Mouse (Mus musculus) ovary, adult 18-20 months (tissue): ENCODE data around the gene Senp3.
"Not testable (repeated sequence)": the region's sequence is repeated elsewhere in the genome, so short reads cannot be mapped to it uniquely, and the experiment has no call there.

Experiments
- DNase-seq: peaks from one replicate; pipeline ENCODE4 v3.0.0; 2022; ENCODE audit warnings: low spot score, mixed read lengths

Gene Senp3

DNA sequence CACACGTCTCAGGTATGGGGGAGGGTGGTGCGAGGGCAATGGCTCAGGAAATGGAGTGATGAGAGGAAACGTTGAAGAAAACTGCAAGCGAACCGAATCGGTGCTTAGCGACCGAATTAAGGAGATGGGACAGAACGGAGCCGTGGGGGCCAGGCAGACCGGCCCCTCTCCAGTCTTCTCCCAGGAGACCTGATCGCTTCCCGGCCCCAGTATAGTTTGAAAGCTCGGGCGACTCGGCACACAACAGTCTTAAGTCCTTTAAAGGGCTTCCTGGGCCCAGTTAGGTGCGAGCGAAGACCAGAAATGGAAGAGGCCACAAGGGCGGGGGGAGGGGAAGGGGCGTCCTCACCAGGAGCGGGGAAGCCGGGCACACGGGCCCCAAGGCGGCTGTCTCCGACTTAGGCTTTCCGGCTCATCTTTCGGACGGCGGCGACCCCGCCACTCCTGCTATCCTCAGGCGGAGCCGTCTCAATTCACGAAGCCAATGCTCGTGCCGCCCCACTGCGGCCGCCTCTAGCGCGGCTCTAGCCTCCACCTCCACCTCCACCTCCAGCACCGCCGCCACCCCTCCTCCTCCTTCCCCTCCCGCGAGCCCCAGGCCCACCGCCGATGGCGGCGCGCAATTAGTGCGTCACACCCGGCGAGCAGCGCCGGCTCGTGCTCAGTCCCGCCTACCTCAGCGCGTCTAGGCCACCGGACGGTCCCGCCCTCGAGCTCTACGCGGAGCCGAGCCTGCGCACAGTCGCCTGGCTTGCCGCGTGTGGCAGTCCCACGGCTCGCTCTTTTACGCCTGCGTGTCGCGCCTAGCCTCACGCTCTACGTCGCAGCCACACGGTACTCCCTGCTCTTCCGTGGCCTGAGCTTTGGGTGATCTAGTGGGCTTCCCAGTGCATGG is at the start of gene Senp3:
Gene Senp3 (minus strand): TSS at position 771 of the 895 bp plus-strand sequence.
- peak; percentile 95 for DNase-seq

DNA sequence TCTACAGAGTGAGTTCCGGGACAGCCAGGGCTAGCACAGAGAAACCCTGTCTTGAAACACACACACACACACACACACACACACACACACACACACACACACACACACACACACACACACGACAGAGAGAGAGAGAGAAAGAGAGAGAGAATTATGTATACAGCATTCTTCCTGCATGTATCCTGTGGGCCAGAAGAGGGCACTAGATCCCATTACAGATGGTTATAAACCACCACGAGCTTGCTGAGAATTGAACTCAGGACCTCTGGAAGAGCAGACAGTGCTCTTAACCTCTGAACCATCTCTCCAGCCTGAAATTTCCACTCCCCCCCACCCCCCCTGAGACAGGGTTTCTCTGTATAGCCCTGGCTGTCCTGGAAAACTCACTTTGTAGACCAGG is 49.5 kb upstream of the Senp3 start:
- DNase-seq = not testable (repeated sequence)

DNA sequence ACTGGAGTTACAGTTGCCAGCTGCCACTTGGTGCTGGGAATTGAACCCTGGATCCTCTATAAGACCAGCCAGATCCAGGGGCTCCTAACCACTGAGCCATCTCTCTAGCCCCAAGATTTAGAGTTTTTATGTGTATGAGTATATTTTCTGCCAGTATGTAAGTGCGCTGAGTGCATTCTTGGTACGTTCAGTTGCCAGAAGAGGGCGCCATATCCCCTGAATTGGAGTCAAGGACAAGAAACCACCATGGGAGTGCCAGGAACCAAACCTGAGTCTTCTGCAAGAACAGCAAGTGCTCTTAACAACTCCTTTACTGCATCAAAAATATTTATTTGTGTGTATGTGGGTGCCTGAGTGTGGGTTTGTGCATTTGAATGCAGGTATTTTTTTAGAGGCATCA is 47.2 kb upstream of the Senp3 start:
- no peak for DNase-seq

DNA sequence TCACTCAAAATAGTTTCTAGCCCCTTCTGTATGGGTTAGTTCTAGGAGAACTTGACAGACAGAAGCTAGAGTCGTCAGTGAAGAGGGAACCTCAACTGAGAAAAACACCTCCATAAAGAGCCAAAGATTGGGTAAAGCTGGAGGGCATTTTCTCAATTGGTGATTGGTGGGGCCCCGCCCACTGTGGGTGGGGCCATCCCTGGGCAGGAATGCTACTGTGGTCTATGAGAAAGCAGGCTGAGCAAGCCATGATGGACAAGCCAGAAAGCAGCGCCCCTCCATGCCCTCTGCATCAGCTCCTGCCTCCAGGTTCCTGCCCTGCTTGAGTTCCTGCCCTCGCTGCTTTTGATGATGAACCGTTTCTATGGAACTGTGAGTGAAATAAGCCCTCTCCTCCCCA is 44.1 kb upstream of the Senp3 start:
- DNase-seq = no peak

DNA sequence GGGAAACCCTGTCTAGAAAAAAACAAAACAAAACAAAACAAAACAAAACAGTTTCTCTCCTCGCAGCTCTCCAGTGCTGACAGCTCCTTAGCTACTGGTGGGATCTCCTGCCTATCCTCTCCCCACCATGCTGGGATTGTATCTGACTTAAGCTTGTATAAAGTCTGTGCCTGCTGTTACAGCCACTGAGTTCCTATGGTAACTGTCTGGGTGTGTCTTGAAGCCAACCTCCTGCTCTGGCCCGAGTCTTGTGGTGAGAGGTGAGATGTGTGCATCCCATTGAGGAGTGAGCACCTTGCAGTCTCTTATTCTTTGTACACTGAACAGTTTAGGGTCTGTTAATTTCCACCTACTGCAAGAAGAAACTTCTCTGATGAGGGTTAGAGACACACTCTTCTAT is 41.2 kb upstream of the Senp3 start:
- no peak for DNase-seq

DNA sequence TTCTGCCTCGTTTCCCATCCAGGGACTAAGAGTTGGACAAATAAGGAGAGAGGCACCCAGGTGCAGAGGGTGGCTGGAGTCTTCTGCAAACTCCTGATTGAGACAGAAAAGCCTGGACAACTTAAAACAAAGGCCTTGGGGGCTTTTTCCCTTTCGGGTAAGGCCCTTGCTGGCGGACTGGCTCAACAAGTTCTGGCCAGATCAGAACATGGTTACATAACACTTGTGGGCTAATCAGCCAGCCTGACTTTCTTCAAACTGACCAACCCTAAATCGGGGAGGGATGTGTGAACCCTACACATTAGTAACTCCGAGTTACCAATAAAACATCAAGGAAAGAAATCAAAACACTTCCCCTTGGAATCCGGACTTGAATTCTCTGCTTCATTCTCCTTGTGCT is 39.0 kb upstream of the Senp3 start:
- DNase-seq = no peak

DNA sequence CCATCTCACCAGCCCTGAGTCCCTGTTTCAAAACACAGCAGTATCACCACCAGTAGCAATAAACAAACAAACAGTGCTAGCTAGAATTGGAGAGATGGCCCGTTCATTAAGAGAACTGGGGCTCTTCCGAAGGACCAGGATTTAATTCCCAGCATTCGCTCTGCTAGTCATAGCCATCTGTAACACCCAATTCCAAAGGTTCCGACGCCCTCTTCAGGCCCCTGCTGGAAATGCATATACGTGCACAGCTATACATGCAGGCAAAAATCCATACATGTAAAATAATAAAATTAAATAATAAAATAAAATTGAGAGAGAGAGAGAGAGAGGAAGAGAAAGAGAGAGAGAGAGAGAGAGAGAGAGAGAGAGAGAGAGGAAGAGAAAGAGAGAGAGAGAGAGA is 37.5 kb upstream of the Senp3 start:
- DNase-seq = no peak

DNA sequence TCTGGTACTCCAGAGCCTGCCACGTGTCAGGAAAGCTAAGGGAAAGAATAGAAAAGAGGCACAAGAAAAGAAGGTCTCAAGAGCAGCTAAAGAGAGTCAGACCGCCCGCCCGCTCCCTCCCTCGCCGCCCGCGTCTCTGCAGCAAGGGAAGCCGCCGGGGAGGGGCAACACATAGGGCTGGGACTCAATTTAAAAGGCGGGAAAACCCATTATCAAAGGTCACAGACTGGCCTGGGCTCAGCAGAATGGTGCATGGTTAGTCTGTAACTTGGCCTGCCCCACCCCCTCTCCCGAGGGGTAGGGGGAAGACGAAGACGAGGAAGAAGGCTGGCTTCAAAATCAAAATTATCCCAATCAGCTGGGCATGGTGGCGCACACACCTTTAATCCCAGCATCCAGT is 36.8 kb upstream of the Senp3 start:
- DNase-seq = no peak

DNA sequence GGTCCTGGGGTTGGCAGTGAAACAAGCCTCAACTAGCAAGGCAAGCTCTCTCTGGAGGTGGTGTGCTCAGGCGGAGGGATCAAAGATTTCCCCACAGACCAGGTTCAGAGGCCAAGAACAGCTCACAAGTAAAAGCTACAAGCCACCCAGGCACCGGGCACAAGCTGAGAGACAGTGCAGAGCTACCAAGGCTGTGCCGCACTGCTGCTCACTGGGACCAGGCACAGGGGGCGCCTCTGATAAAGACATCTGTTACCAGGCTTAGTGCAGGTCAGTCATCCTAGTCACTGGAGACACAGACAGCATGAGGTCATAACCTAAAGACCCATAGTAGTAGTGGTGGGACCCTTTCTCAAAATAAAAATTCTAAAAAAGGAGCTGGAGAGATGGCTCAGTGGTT is 35.1 kb upstream of the Senp3 start:
- no peak for DNase-seq

DNA sequence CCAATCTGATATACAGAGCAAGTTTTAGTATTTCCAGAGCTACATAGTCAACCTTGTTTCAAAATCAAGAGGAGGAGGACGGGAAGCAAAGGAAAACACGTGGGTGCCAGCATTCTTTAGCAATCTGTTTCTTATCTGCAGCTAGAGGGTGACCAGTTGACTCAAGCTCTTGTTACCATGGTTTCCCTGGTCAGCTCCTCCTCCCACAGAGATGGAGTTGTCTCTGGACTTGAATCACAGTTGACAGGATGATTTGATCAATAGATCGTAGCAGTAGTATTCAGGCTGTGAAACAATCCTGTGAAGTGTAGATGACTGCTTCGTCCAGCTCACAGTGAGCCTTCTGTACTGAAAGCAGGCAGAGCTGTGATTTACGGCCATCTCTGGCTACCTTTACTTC is 34.0 kb upstream of the Senp3 start:
- DNase-seq = peak; percentile 72

DNA sequence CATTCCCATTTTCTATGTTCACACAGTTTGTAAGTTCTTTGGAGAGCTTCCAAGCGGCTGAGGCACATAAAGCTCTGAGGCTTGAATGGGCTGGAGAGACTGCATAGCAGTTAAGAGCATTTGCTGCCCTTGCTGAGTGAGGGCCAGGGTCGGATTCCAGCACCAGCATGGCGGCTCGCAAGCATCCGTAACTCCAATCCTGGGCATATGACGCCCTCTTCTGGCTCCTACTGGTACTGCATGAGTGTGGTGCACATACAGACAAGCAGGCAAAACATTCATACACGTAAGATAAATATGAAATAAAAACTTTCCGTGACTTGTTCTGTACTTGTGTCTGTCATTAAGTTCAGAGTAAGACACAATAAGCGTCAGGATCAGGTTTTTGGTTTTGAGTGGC is 33.6 kb upstream of the Senp3 start:
- no peak for DNase-seq

DNA sequence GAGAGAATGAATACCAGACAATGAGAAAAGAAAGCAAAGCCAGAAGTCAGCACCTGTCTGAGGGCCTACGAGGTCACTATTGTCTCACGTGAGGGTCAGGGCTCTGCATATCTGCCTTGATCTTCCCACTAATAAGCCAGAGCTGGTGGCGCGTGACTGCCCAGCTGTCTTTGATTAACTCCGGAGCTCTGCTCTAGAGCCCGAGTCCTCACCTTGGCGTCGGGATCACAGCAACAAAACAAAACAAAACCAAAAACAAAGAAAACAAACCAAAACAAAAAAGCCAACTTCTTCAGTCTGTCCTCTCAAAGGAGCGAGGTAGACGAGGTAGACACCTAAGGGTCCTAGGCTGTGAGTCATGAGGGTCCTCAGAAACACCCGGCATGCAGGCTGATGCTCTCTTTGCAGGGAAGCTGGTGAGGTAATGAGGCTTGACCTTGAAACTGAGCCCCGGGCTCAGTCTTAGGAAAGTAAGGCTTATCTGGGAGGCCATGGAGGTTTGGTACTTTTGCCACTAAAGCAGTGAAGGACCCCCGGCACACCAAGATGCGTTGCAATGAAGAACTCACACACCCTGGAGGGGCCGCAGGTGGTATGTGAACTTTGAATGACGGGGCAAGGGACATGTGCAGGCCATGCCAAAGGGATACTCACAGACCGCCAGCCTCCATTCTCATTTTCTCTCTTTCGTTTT is 32.9 kb upstream of the Senp3 start:
- no peak for DNase-seq

DNA sequence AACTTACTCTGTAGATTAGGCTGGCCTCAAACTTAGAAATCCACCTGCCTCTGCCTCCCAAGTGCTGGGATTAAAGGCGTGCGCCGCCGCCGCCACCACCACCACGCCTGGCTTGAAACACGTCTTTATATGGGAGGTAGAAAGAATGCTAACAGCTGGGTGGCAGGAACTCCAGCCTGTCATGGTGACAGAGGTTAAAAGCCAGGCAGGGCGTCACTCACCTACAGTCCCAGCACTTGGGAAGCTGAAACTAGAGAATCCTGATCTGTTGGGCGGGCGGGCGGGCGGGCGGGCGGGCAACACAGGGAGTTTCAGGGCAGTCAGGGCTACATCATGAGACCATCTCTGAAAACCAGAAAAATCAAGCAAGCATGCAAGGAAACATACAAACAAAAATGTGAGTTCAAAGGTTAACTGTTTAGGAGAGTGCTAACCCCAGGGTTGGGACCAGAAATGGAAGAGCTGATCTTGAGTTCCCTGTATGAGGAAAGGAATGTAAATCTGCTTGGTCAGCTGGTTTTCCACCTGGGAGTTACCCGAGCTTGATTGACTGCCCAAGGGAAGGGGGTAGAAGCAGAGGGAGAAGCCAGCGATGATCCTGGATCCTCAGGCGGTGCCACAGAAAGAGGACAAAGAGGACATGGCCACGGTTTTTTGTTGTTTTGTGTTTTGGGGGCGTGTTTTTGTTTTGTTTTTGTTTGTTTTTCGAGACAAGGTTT is 31.2 kb upstream of the Senp3 start:
- no peak for DNase-seq

DNA sequence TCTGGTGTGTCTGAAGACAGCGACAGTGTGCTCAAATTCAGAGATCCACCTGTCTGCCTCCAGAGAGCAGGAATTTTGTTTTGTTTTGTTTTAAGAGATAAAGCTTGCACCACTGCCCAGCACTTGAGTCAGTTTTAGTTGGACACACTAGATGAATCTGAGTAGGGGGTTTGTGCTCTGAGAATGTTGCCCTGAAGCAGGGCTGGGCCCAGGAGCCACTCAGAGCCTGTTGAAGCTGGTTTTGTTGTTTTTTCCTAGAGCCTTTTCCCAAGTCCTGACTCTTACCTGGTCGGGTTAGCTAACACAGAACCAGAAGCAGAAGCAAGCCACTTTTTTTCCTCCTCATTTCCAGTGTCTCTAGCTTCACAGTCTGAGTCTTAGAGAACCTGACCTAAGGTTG is 29.2 kb upstream of the Senp3 start:
- no peak for DNase-seq

DNA sequence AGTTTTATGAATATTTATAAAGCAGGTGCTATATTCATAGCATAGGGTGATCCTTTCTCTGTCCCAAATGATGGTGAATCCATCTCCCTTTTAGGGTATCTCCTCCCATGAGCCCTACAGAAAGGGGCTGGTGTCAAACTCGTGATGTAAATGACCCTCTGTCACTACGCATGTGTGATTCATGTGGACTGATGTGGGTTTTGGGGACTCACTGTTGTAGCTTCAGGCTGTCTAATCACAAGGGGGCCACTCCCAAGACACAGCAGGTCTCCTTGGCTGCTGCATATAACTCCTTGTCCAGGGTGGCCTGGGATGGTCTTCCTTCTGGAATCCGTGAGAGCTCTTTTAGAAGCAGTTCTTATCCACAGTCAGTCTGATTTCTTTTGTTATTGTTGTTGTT is 28.6 kb upstream of the Senp3 start:
- DNase-seq = no peak

DNA sequence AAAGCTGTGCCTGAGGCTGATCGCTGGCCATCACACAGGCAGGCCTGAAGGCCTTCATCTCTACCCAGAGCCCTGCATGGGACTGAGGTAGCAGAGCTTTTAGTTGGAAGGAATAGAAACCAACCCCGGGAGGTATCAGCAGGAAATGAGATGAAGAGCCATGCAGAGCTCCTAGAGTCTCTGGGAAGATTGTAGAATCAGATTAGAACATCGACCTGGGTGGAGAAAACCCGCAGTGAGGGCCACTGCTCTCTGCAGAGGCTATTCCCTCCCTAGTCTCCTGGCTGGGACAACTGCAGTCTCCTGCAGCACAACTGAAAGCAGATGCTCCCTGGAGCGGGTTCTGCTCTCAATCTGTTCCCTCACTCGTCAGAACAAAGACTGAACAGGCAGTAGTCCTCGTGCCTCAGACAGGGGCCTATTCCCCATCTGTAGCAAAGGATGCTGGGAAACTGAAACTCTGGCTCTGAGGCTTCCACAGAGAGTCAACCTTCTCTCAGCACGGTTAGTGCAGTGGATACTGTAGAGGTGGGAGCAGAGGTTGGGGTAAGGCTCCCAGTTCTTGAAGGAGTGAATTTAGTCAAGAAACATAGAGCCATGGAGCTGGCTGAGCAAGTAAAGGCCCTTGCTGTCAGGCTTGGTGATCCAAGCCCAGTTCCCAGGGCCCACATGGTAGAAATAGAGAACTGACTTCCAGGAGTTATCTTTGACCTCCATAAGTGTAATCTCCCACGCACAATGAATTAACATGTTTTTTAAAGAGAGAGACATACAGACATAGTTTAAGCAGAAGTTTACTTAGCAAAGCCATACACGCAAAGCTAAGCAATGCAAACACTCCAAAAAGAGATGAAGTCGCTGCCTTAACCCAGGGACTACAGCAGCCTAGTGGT is 27.9 kb upstream of the Senp3 start:
- DNase-seq = no peak

DNA sequence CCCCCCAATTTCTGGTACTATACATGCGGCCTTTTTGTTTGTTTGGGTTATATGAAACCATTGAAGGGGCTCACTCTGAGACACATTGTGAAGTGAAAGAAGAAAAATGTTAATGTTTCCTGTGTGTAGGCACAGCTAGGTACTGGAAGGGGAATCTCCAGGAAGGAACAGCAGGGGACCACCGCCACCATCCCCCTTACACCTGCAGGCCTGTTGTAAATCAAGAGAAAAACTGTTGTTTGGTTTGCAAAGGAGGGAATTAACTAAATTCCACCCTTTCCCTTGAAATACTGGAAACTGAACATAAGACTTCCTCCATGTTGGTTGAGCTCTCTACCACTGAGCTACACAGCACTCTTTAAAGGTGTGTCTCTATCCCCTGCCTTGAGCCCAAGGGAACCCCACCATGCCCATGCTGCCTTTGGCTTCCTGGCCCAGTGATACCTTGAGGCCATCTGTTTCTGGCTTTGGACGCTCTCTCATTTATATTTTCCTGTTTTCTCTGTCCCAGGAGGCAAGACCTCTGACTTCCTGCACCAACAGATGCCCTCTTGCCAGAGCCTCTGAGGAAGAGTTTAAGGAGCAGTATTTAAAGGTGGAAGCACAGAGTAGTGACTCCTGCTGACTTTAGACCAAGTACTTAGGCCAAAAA is 26.9 kb upstream of the Senp3 start:
- DNase-seq = no peak

DNA sequence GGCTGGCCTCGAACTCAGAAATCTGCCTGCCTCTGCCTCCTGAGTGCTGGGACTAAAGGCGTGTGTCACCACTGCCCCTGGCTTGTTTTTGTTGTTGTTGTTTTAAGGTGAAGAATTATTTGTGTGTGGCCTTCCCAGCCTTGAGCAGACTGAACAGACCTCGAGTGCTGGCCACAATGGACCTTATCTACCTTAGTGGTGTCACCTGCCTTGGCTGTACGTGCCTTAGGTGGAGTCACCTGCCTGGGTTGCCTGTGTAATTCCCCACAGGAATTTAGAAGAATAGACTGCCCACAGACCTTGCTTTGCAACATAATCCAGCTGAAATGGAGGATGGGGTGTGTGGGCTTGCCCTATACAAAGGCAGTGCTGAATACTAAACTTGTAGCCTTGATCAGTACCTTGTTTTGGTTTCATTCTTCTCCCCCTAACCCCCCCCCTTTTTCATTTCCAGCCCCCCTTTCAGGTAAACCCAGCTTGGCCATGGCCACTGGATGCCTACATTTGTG is 26.0 kb upstream of the Senp3 start:
- DNase-seq = no peak

DNA sequence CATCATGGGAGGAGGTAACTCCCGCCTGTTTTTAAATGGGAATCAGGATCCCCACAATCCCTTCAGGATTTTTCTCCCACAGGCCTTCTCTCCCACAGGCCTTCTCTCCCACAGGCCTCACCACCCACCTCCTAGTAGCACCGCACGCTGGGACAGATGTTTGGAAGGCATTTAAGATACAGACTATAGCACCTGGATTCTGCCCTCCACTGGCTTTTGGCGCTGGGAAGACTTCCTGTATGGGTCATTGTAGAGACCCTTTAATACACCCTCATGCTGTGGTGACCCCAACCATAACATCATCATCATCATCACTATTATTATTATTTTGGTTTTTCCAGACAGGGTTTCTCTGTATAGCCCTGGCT is 25.6 kb upstream of the Senp3 start:
- DNase-seq = no peak

DNA sequence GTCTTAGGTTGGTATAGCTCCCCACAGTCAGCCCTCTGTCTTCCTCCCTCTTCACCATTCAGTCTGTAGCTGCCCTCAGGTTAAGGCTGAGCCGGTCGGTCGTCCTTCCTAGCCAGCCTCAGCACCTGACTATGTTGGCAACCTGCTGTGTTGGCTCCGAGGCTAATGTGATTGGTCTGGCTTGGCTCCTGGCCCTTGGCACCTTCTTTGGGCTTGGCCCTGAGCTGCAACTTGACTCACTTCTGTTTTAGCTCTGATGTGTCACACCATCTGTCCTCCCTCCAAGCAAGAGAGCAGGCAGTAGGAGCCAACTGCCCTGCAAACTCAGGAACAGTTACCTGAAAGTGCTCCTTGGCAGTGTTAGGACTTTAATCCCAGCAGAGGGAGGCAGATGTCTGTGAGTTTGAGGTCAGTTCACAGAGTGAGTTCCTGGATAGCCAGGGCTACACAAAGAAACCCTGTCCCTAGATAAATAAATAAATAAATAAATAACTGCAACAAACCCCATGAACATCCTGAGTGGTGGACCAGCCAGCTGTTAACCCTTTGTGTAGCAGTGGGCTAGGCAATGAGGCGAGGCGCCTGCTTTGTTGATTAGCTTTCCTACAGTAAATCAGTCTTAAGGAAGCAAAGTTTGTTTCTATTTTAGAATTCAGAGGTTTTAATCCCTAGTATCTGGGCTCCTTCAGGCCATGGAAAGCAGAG is 25.0 kb upstream of the Senp3 start:
- peak; percentile 74 for DNase-seq

DNA sequence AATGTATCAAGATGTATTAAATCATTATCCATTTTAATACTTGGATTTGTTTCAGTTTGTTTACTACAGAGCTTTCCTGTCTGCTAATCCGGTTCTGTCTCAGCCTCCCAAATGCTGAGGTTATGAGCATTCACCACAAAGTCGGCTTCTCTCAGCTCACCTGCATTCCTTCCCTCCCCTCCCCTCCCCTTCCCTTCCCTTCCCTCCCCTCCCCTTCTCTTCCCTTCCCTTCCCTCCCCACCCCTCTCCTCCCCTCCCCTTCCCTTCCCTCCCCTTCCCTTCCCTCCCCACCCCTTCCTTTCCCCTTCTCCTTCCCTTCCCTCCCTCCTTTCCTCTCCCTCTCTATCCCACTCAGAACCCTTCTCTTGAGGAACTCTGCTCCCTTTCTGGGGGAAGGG is 22.7 kb upstream of the Senp3 start:
- DNase-seq = no peak
